Mouse (Mus musculus) 3T3-L1 (cell line): ENCODE results near the gene Olfr374.

Experiments used
- DNase-seq: peaks from one replicate; pipeline ENCODE4 v3.0.0-alpha.2; 2015; ENCODE audit warnings: low read depth, low spot score

Gene Olfr374

GRCm38 (mm10) chr8:72135446-72136301 lies 28.8 kb downstream of the Olfr374 start:
- peak; percentile 64 for DNase-seq

GRCm38 (mm10) chr8:72136302-72136978 lies 29.6 kb downstream of the Olfr374 start:
- DNase-seq: peak; percentile 99

- DNase-seq: no peak
Measured at GRCm38 (mm10) chr8:72137431-72137830, 30.6 kb downstream of the Olfr374 start.

GRCm38 (mm10) chr8:72138456-72138855 lies 31.6 kb downstream of the Olfr374 start:
- DNase-seq: no peak

- no peak for DNase-seq
Measured at GRCm38 (mm10) chr8:72143256-72143824, 36.5 kb downstream of the Olfr374 start.

- peak; percentile 78 for DNase-seq
Measured at GRCm38 (mm10) chr8:72144345-72144975, 37.6 kb downstream of the Olfr374 start.

- DNase-seq: peak; percentile 71
Measured at GRCm38 (mm10) chr8:72145511-72145910, 38.7 kb downstream of the Olfr374 start.

- peak; percentile 88 for DNase-seq
Measured at GRCm38 (mm10) chr8:72146056-72146455, 39.2 kb downstream of the Olfr374 start.

GRCm38 (mm10) chr8:72146556-72146955 lies 39.7 kb downstream of the Olfr374 start:
- peak; percentile 92 for DNase-seq

GRCm38 (mm10) chr8:72147266-72147665 lies 40.4 kb downstream of the Olfr374 start:
- peak; percentile 75 for DNase-seq

- DNase-seq: no peak
Measured at GRCm38 (mm10) chr8:72149056-72149455, 42.2 kb downstream of the Olfr374 start.

- DNase-seq: no peak
Measured at GRCm38 (mm10) chr8:72151418-72152078, 44.7 kb downstream of the Olfr374 start.

- no peak for DNase-seq
Measured at GRCm38 (mm10) chr8:72153382-72153781, 46.5 kb downstream of the Olfr374 start.

- peak; percentile 88 for DNase-seq
Measured at GRCm38 (mm10) chr8:72158096-72158495, 51.3 kb downstream of the Olfr374 start.

- DNase-seq: no peak
Measured at GRCm38 (mm10) chr8:72158726-72159125, 51.9 kb downstream of the Olfr374 start.

- peak; percentile 51 for DNase-seq
Measured at GRCm38 (mm10) chr8:72160007-72160406, 53.2 kb downstream of the Olfr374 start.

- peak; percentile 99 for DNase-seq
Measured at GRCm38 (mm10) chr8:72160707-72161697, 54.2 kb downstream of the Olfr374 start, which contains the start of gene Rab8a. Gene Rab8a (plus strand): TSS chr8:72161200.

- no peak for DNase-seq
Measured at GRCm38 (mm10) chr8:72162821-72163220, 56.0 kb downstream of the Olfr374 start.
